Mouse (Mus musculus) bone marrow macrophage, adult 2 months (primary cell): ENCODE measurements around the gene Nynrin.

ENCODE experiments used
- CTCF ChIP-seq: IDR thresholded peaks from 2 replicates; pipeline ENCODE4 v1.5.1; 2012; ENCODE audit warnings: low read depth, mild to moderate bottlenecking, low read length, moderate library complexity
- POLR2A ChIP-seq: IDR thresholded peaks from 2 replicates; pipeline ENCODE4 v1.6.1; 2012; ENCODE audit warnings: mild to moderate bottlenecking, low read depth, low read length, borderline replicate concordance

- TF ChIP-seq CTCF (no peak), POLR2A (no peak)
These were observed at the start of gene Nynrin for GRCm38 (mm10) chr14:55853621-55854285.
